Mouse (Mus musculus): ENCODE data around the gene Armc12.

The Armc12 gene

DNA sequence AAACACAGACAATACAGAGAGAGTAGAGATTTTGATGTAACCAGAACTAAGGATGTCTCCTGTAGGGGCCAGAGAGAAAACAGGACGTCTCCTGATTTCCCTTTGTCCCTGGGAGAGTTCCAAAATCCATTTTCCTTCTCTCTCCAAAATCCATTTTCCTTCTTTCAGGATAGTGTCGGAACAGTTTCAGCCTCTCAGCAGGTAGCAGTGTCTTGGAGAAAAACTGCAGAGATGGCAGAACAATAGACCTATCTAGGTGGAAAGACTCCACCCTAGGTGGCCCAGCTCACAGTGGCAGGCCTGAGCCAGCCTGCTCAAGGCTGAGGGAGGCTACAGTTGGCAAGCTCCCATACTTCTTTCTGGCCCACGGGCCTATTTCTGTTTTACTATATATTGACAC is 36.9 kb downstream of the Armc12 start:
- in situ Hi-C loops (cut with MboI; ENCODE audit: unreplicated experiment in 2 of 2): no loop called here

DNA sequence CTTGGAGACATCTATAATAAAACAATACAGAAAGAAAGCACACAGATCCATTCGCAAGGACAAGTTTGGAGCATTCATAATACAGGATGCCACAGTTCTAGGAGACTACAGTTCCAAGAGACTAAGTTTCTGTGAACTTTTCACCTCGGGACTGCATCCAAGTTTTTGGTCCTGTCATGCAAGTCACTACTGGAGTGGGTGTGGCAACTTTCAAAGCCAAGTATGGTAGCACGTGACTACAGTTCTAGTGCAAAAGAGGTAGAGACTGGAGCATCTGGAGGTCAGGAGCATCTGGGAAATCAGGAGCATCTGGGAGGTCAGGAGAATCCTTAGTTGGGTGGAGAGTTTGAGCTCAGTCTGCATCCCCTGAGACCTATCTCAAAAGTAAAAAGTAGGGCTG is 41.3 kb downstream of the Armc12 start:
- in situ Hi-C loops (cut with MboI; ENCODE audit: unreplicated experiment in 2 of 2): no loop called here

DNA sequence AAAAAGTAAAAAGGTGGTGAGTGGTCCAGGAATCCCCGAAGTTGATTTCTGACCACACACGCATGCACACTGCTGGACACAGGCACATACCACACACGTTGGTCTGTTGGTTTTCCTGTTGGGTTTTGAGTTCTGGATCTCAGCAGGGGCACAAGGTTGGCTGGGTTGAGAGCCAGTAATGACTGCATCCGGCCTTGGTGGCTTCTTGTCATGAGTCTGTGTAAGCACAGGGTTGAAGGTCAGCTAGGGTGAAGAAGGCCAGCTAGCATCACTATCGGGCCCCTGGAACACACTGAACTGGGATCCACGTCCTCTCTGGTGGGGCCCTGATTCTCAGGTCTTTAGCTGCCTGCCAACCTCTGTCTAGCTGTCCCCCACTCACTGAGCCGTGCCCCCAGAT is 41.9 kb downstream of the Armc12 start:
- in situ Hi-C loops (cut with MboI; ENCODE audit: unreplicated experiment in 2 of 2): no loop called here

DNA sequence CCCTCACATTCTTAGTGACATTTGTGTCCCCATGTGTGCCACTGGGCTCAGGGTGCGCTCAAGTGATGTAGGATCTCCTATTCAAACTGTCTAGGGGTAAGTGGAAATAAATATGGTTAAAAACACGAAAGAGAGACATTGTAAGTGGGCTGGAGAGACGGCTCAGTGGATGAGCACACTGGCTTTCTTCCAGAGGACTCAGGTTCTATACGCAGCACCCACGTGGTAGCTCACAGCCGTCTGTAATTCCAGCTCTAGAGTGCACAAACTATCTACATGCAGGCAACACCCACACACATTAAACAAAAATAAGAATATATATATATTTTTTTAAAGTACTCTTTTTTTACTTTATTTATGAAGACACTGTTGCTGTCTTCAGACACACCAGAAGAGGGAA is 42.3 kb downstream of the Armc12 start:
- in situ Hi-C loops (cut with MboI; ENCODE audit: unreplicated experiment in 2 of 2): no loop called here

DNA sequence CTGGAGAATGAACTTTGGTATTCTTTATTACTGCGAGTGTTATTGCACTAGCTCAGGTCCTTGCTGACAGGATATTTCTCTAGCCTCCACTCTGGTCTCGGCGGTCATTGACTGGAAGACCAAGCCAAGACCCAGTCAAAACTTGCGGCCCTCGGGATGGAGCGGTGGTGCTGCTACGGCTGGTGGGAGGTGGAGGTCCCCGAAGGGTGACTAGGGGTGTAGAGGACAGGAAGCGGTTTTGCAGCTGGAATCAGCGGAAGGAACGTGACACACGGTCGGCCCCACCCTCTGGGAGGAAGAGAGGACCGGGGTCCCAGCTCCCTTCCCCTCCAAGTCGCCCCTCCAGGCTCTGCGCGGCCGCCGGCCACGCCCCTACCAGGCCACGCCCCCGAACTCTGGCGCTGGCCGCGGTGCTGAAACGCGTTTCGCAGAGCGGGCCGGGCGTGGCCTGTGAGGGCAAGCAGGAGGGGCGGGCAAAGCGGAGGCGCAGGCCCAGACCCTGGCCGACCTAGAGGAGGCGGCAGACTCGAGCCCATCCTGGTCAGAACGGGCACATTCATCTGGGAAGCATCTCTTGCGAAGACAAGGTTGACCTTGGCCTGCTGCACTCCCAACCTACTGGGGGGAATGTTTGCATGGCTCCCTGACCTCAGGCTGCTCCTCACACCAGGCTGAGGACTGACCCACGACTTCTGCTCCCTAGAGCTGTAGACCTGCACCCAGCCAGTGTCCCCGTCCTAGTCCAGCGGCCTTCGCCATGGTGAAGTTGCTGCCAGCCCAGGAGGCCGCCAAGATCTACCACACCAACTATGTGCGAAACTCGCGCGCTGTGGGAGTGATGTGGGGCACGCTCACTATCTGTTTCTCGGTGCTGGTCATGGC is 44.9 kb downstream of the Armc12 start, which contains the start of gene Lhfpl5:
TSS of gene Lhfpl5 (plus strand) at position 398 of the 882 bp plus-strand sequence.
- in situ Hi-C loops (cut with MboI; ENCODE audit: unreplicated experiment in 2 of 2): no loop called here

DNA sequence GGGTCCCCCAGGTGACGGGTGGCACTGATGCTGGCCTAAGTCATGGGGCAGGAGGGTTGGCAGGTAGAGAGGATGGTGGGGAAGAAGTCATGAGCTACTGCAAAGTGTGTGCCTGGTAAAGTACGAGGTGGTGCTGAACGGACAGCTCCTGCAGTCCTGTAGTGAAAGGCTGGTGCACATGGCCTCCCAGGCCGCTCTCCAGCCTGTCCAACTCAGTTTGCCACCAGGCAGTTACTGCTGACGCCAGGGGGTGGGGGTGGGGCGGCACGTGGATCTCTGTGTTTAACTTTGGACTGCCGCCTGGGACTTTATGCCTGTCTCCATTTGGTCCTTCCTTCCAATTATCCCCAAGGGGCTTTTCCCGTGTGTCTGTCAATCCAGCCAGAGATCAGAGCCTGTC is 49.8 kb downstream of the Armc12 start:
- in situ Hi-C loops (cut with MboI; ENCODE audit: unreplicated experiment in 2 of 2): no loop called here

DNA sequence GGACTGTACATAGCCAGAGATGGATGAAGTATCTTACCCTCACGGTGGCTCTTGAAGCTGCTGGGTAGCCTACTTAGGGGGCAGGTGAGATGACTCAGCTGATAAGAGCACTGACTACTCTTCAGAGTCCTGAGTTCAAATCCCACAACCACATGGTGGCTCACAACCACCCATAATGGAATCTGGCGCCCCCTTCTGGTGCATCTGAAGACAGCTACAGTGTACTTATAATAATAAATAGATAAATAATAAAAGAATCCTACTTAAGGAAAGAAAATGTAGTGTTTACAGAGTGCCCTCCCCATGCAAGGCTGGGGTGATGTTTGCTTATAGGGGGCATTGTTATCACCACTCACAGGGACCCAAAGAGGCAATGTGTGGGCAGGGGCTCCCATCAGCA is 50.5 kb downstream of the Armc12 start:
- in situ Hi-C loops (cut with MboI; ENCODE audit: unreplicated experiment in 2 of 2): no loop called here

DNA sequence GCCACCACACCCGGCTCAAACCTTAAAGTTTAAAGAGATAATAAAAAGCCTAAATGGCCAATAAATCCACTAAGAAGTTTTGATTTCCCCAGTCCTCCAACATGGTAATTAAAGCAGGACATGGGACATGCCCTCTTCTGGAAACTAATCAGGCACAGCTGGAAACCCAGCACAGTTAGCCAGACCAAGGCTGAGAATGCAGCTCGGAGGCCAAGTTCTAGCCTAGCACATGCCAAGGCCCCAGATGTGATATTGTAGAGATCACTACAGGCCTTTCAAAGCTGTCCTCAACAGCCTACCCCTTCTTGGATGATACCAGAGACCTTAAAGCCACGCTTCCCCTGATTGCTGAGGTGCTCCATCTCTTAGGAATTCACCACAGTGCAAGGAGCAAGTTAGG is 55.9 kb downstream of the Armc12 start:
- in situ Hi-C loops (cut with MboI; ENCODE audit: unreplicated experiment in 2 of 2): no loop called here

DNA sequence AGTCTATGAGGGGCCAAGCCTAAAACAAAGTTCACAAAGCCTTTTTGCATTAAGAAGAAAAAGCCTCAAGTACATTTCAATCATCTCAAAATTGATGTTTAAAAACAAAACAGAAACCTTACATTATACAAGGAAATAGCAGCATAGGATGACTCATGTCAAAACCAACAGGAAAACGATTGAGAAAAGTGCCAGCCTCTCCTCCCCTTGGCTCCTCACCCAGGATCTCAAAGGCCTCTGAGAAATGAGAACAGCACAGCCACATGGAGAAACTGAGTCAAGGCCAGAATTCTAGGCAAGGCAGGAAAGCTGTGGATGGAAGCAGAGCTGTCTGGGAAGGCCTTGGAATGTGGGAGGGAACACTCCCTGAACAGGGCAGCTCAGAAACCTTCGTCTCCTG is 58.0 kb downstream of the Armc12 start:
- in situ Hi-C loops (cut with MboI; ENCODE audit: unreplicated experiment in 2 of 2): no loop called here
